Mouse (Mus musculus) leukemia stem cell, adult 10-12 weeks (primary cell): Measurements from ENCODE around the gene Olfr1431. TPM values are rescaled to one million over a fixed set of nuclear protein-coding genes. Genes with fewer than 3 reads are reported as not detected.

Experiments used
- polyA plus RNA-seq: library from polyadenylated mRNA; stranded (reverse); fragments of >175 nt; gene quantifications from 2 replicates; pipeline ENCODE4 v1.2.3, GENCODE M21; 2012; ENCODE audit warnings: low replicate concordance

Gene Olfr1431
- polyA plus RNA-seq: 0.19 TPM in 1 of 2 replicates, not detected in the other

GRCm38 (mm10) chr19:12200334-12200733, at the start of gene Olfr1431:
Gene Olfr1431 (plus strand): TSS chr19:12200634.

DNA sequence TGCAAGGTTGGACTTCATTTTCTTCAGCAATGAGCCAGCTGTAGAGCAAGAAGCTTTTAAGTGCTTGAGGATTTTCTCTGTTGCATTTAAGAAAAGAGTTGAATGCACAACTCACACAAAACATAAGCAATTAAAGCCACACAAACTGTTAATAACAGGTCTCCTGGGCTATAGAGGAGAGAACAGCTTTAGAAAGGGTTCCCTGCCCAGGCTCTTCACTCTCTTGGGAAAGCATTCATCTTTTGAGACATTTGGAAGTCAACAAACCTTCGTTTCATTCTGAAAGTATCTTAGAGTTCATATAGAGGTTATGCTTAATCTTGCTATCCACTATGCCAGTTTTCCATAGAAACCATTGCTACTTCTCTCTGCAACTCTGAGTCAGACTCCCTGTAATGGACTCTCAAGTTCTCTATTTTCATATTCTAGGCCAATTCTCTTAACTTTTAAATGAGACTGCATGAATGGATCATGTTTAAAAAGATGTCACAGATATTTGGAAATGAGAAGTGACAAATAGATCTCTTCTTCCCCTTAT, 30.3 kb upstream of the Olfr1431 start, which contains the start of gene Olfr1555-ps1:
Gene Olfr1555-ps1 (minus strand): TSS at position 51 of the 538 bp plus-strand sequence.

DNA sequence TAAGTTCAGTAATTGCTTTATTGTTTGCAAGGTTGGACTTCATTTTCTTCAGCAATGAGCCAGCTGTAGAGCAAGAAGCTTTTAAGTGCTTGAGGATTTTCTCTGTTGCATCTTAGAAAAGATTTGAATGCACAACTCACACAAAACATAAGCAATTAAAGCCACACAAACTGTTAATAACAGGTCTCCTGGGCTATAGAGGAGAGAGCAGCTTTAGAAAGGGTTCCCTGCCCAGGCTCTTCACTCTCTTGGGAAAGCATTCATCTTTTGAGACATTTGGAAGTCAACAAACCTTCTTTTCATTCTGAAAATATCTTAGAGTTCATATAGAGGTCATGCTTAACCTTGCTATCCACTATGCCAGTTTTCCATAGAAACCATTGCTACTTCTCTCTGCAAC, 32.1 kb downstream of the Olfr1431 start, which contains the start of gene Olfr1432:
Gene Olfr1432 (minus strand): TSS at position 101 of the 400 bp plus-strand sequence.

DNA sequence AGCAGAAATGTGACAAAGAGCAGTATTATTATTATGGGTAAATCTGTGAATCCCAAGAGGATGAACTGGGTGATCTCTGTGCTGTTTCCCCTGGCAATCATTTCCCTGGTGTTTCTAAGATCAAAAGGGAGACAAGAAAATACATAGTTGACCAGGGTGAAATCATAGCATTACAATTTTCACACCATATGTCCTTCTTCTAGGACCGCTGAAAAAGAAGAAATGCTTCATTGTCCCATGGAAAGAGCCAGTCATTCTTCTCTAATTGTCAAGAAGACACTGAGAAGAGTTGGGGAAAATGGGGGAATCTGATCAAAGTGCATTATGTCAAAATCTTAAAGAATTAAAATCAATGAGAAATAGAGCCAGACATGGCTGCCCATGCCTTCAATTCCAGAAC, 41.1 kb downstream of the Olfr1431 start, which contains the start of gene Olfr262:
Gene Olfr262 (minus strand): TSS at position 101 of the 400 bp plus-strand sequence.

GRCm38 (mm10) chr19:12260732-12261131, 60.3 kb downstream of the Olfr1431 start, which contains the start of gene Olfr235:
Gene Olfr235 (plus strand): TSS chr19:12261032.

Other genes with a start within 250 kb of the Olfr1431 start
- 5.8 and 7.0 TPM in 2 replicates for gene Osbp, start 234.7 kb upstream of the Olfr1431 start, polyA plus RNA-seq
- 0.05 TPM in 1 of 2 replicates, not detected in the other for gene Olfr1423, start 159.3 kb upstream of the Olfr1431 start, polyA plus RNA-seq
- not detected in 2 replicates for gene Olfr1424, start 138.0 kb upstream of the Olfr1431 start, polyA plus RNA-seq
- 0.08 TPM in 1 of 2 replicates, not detected in the other for gene Olfr1425, start 122.9 kb upstream of the Olfr1431 start, polyA plus RNA-seq
- gene Olfr1426, start 108.6 kb upstream of the Olfr1431 start, polyA plus RNA-seq: not detected in 2 replicates
- gene Olfr1427, start 97.3 kb upstream of the Olfr1431 start, polyA plus RNA-seq: not detected in 2 replicates
- gene Olfr1428, start 84.7 kb upstream of the Olfr1431 start, polyA plus RNA-seq: not detected in 2 replicates
- gene Olfr76, start 77.4 kb upstream of the Olfr1431 start, polyA plus RNA-seq: not detected in 2 replicates
- not detected in 2 replicates for gene Olfr1555-ps1, start 30.5 kb upstream of the Olfr1431 start, polyA plus RNA-seq
- not detected in 2 replicates for gene Olfr1432, start 32.0 kb downstream of the Olfr1431 start, polyA plus RNA-seq
- not detected in 2 replicates for gene Olfr262, start 41.0 kb downstream of the Olfr1431 start, polyA plus RNA-seq
- gene Olfr235, start 60.4 kb downstream of the Olfr1431 start, polyA plus RNA-seq: 0.17 TPM in 1 of 2 replicates, not detected in the other
- not detected in 2 replicates for gene Olfr1434, start 79.2 kb downstream of the Olfr1431 start, polyA plus RNA-seq
- gene Olfr1436, start 98.5 kb downstream of the Olfr1431 start, polyA plus RNA-seq: not detected in 2 replicates
- not detected in 2 replicates for gene Olfr1437, start 124.5 kb downstream of the Olfr1431 start, polyA plus RNA-seq
- gene Olfr1438-ps1, start 135.3 kb downstream of the Olfr1431 start, polyA plus RNA-seq: not detected in 2 replicates
- not detected in 2 replicates for gene Olfr1440, start 186.6 kb downstream of the Olfr1431 start, polyA plus RNA-seq
- gene Olfr1441, start 216.8 kb downstream of the Olfr1431 start, polyA plus RNA-seq: not detected in 2 replicates
- not detected in 2 replicates for gene Pfpl, start 227.3 kb downstream of the Olfr1431 start, polyA plus RNA-seq